Mouse (Mus musculus) heart, embryonic 12.5 days (tissue): Measurements from ENCODE around the gene Slitrk3. TPM values are rescaled to one million over a fixed set of nuclear protein-coding genes. Genes with fewer than 3 reads are reported as not detected.
A peak's percentile ranks its signal among the peaks of the same experiment; 100 is the strongest.
"Not testable (repeated sequence)": the region's sequence is repeated elsewhere in the genome, so short reads cannot be mapped to it uniquely, and the experiment has no call there.

Experiments used
- ATAC-seq: fragments of 200-750 bp; cut with Nextera tagmentation; 2 replicates; pipeline ENCODE4 v1.8.0; 2017; ENCODE audit warnings: moderate TSS enrichment, moderate library complexity; ENCODE audit not compliant: insufficient number of reproducible peaks, low FRiP score
- H3K27ac ChIP-seq: fragments of 300-500 bp; sonication (generic); 2 replicates; pipeline ENCODE4 v1.5.1; 2016; ENCODE audit warnings: mild to moderate bottlenecking, moderate library complexity; ENCODE audit not compliant: poor library complexity, severe bottlenecking
- H3K27me3 ChIP-seq: fragments of 300-500 bp; sonication (generic); replicated peaks from 2 replicates; pipeline ENCODE4 v1.6.1; 2016; ENCODE audit warnings: mild to moderate bottlenecking, moderate library complexity
- H3K36me3 ChIP-seq: fragments of 300-500 bp; sonication (generic); 2 replicates; pipeline ENCODE4 v1.6.1; 2016; ENCODE audit warnings: mild to moderate bottlenecking, moderate library complexity
- H3K4me1 ChIP-seq: fragments of 300-500 bp; sonication (generic); replicated peaks from 2 replicates; pipeline ENCODE4 v1.6.1; 2016; ENCODE audit warnings: mild to moderate bottlenecking
- H3K4me2 ChIP-seq: fragments of 300-500 bp; sonication (generic); 2 replicates; pipeline ENCODE4 v1.6.1; 2016; ENCODE audit warnings: mild to moderate bottlenecking, moderate library complexity
- H3K4me3 ChIP-seq: fragments of 300-500 bp; sonication (generic); 2 replicates; pipeline ENCODE4 v1.5.1; 2016; ENCODE audit warnings: mild to moderate bottlenecking
- H3K9ac ChIP-seq: fragments of 300-500 bp; sonication (generic); 2 replicates; pipeline ENCODE4 v1.6.1; 2016; ENCODE audit warnings: mild to moderate bottlenecking, moderate library complexity
- H3K9me3 ChIP-seq: fragments of 300-500 bp; sonication (generic); replicated peaks from 2 replicates; pipeline ENCODE4 v1.6.1; 2016; ENCODE audit warnings: mild to moderate bottlenecking, moderate library complexity
- WGBS: fragments of 180-500 bp; shearing (Covaris S2); methylation state at CpG from one replicate; pipeline ENCODE4 v1.1.7; 2016; 5-methylcytosine and 5-hydroxymethylcytosine counted together
- polyA plus RNA-seq: library from polyadenylated mRNA; unstranded; fragments of >200 nt; fragmentation: Nextera tagmentation; extraction: Ambion mirVana; gene quantifications from 2 replicates; pipeline ENCODE4 v1.2.1, GENCODE M21; 2016

Slitrk3 gene
- 0.13 and 0.24 TPM in 2 replicates for polyA plus RNA-seq

GRCm38 (mm10) chr3:73057197-73057811 is at the start of gene Slitrk3:
Gene Slitrk3 (minus strand): TSS chr3:73057803.
- peak within 1 kb of the TSS; percentile 64 for H3K4me3 ChIP-seq
- peaks cover 66% of the 10 kb centered on the region for H3K27me3 ChIP-seq
- H3K4me2 ChIP-seq, result peak within 1 kb of the TSS; percentile 100
- H3K9ac ChIP-seq, result peak within 1 kb of the TSS; percentile 56
- no peaks in the 10 kb centered on the region for H3K9me3 ChIP-seq
- no peak within 1 kb of the TSS for H3K27ac ChIP-seq
- WGBS, result 0% methylated on average over 33 of the region's 44 CpGs
- H3K4me1 ChIP-seq, result peaks cover 23% of the 10 kb centered on the region; the same call in 1 of the 2 replicates
- H3K36me3 ChIP-seq, result no peaks in the 10 kb centered on the region
- ATAC-seq, result 0 out of 2 replicates have a peak, but pooled peaks have one; percentile 18

- not testable (repeated sequence) for H3K9me3 ChIP-seq, ATAC-seq, H3K9ac ChIP-seq, H3K27me3 ChIP-seq, H3K36me3 ChIP-seq, H3K4me2 ChIP-seq, H3K27ac ChIP-seq, H3K4me1 ChIP-seq, H3K4me3 ChIP-seq
- WGBS, result 87% methylated on average over 2 of the region's 2 CpGs
Measured at GRCm38 (mm10) chr3:73094445-73094844, 36.8 kb upstream of the Slitrk3 start.

- ATAC-seq, result no peak
- Histone ChIP-seq H3K4me1 (no peaks in the 10 kb centered on the region), H3K27me3 (no peaks in the 10 kb centered on the region), H3K27ac (no peak overlapping the region), H3K4me3 (no peak overlapping the region), H3K9ac (no peak overlapping the region), H3K9me3 (no peaks in the 10 kb centered on the region), H3K4me2 (no peak overlapping the region), H3K36me3 (no peaks in the 10 kb centered on the region)
- 66% methylated on average over 5 of the region's 5 CpGs for WGBS
Measured at GRCm38 (mm10) chr3:73084620-73085019, 27.0 kb upstream of the Slitrk3 start.

GRCm38 (mm10) chr3:73065823-73066755 is 8.5 kb upstream of the Slitrk3 start:
- Histone ChIP-seq H3K4me1 (no peaks in the 10 kb centered on the region), H3K4me2 (peak overlapping the region; percentile 77), H3K27ac (no peak overlapping the region), H3K36me3 (no peaks in the 10 kb centered on the region), H3K27me3 (peaks cover 27% of the 10 kb centered on the region), H3K9ac (peak overlapping the region; percentile 58; the same call in 1 of the 2 replicates), H3K9me3 (no peaks in the 10 kb centered on the region), H3K4me3 (peak overlapping the region; percentile 44)
- ATAC-seq, result no peak
- WGBS, result 11% methylated on average over 20 of the region's 20 CpGs

- no peak overlapping the region for H3K27ac ChIP-seq
- peaks cover 66% of the 10 kb centered on the region for H3K27me3 ChIP-seq
- ATAC-seq, result no peak
- peaks cover 21% of the 10 kb centered on the region; the same call in 1 of the 2 replicates for H3K4me1 ChIP-seq
- H3K9me3 ChIP-seq, result no peaks in the 10 kb centered on the region
- no peaks in the 10 kb centered on the region for H3K36me3 ChIP-seq
- no peak overlapping the region for H3K9ac ChIP-seq
- peak overlapping the region; percentile 100 for H3K4me2 ChIP-seq
- H3K4me3 ChIP-seq, result peak overlapping the region; percentile 64
- WGBS, result 20% methylated on average over 4 of the region's 4 CpGs
Measured at GRCm38 (mm10) chr3:73058190-73058589, 587 bp upstream of the Slitrk3 start.

GRCm38 (mm10) chr3:73056492-73057196 is 959 bp downstream of the Slitrk3 start:
- Histone ChIP-seq H3K27ac (no peak overlapping the region), H3K4me2 (peak overlapping the region; percentile 100), H3K4me3 (peak overlapping the region; percentile 64), H3K36me3 (no peaks in the 10 kb centered on the region), H3K4me1 (peaks cover 23% of the 10 kb centered on the region; the same call in 1 of the 2 replicates), H3K27me3 (peaks cover 63% of the 10 kb centered on the region), H3K9me3 (no peaks in the 10 kb centered on the region), H3K9ac (0 out of 2 replicates have a peak overlapping the region, but pooled peaks have one; percentile 3)
- ATAC-seq, result no peak
- under 1% methylated on average over 32 of the region's 32 CpGs for WGBS

- ATAC-seq, result no peak
Measured at GRCm38 (mm10) chr3:73056044-73056438, 1.6 kb downstream of the Slitrk3 start.

GRCm38 (mm10) chr3:73055399-73056043 is 2.1 kb downstream of the Slitrk3 start:
- H3K27ac ChIP-seq, result no peak overlapping the region
- H3K4me1 ChIP-seq, result peaks cover 23% of the 10 kb centered on the region; the same call in 1 of the 2 replicates
- no peak overlapping the region for H3K4me3 ChIP-seq
- 34% methylated on average over 7 of the region's 7 CpGs for WGBS
- H3K27me3 ChIP-seq, result peaks cover 61% of the 10 kb centered on the region
- H3K9me3 ChIP-seq, result no peaks in the 10 kb centered on the region
- no peak overlapping the region for H3K4me2 ChIP-seq
- H3K9ac ChIP-seq, result no peak overlapping the region
- H3K36me3 ChIP-seq, result no peaks in the 10 kb centered on the region
- no peak for ATAC-seq

More at GRCm38 (mm10) chr3:73056044-73056438, 1.6 kb downstream of the Slitrk3 start:
- H3K4me1 ChIP-seq, result peaks cover 23% of the 10 kb centered on the region; the same call in 1 of the 2 replicates
- peaks cover 60% of the 10 kb centered on the region for H3K27me3 ChIP-seq
- no peak overlapping the region for H3K27ac ChIP-seq
- no peak overlapping the region for H3K9ac ChIP-seq
- H3K36me3 ChIP-seq, result no peaks in the 10 kb centered on the region
- WGBS, result 36% methylated on average over 5 of the region's 5 CpGs
- H3K4me2 ChIP-seq, result no peak overlapping the region
- H3K4me3 ChIP-seq, result no peak overlapping the region
- no peaks in the 10 kb centered on the region for H3K9me3 ChIP-seq

- Histone ChIP-seq H3K36me3 (no peaks in the 10 kb centered on the region), H3K4me1 (peaks cover 23% of the 10 kb centered on the region; the same call in 1 of the 2 replicates), H3K4me2 (peak overlapping the region; percentile 91), H3K9ac (peak overlapping the region; percentile 54), H3K9me3 (no peaks in the 10 kb centered on the region), H3K27ac (no peak overlapping the region), H3K27me3 (peaks cover 73% of the 10 kb centered on the region), H3K4me3 (peak overlapping the region; percentile 61)
- no peak for ATAC-seq
- 4% methylated on average over 26 of the region's 26 CpGs for WGBS
Measured at GRCm38 (mm10) chr3:73053451-73053931, 4.1 kb downstream of the Slitrk3 start.

- H3K36me3 ChIP-seq, result no peaks in the 10 kb centered on the region
- no peak for ATAC-seq
Measured at GRCm38 (mm10) chr3:73046248-73046647, 11.4 kb downstream of the Slitrk3 start.

More at GRCm38 (mm10) chr3:73046248-73046647, 11.4 kb downstream of the Slitrk3 start:
- Histone ChIP-seq H3K9ac (no peak overlapping the region), H3K27ac (no peak overlapping the region), H3K4me3 (no peak overlapping the region), H3K9me3 (no peaks in the 10 kb centered on the region), H3K4me1 (no peaks in the 10 kb centered on the region), H3K27me3 (peaks cover 30% of the 10 kb centered on the region), H3K4me2 (peak overlapping the region; percentile 33; the same call in 1 of the 2 replicates)
- 3% methylated on average over 3 of the region's 3 CpGs for WGBS
